ENCODE assay signal across 8 mouse cellular contexts in genomic region chr5:134617071-134617470, GRCm38 (mm10). TPM values are rescaled to one million over a fixed set of nuclear protein-coding genes. Genes with fewer than 3 reads are reported as not detected.
DNase-seq lines count a peak whose midpoint lies in the region; ATAC-seq lines count a peak whose summit lies in the region.

No protein-coding gene starts in this region.

- peak; percentile 96 for DNase-seq in heart, adult 11 months
- DNase-seq in ZHBTc4 (ENCODE audit: low read depth, low spot score): peak; percentile 68
- DNase-seq in cerebellum, postnatal 14 days: peak; percentile 66 to 76
- DNase-seq in heart, adult 8-10 months (ENCODE audit: low spot score): peak; percentile 65
- peak; percentile 43 to 74 for DNase-seq in layer of hippocampus, postnatal 25 days (ENCODE audit: extremely low spot score in 1 of 2, low spot score in 1 of 2)
- peak; percentile 67 to 72 for DNase-seq in spleen, postnatal 36 days (ENCODE audit: low spot score in 2 of 2)

- no peaks in the 10 kb centered on the region for H3K9me3 ChIP-seq in heart, embryonic 12.5 days (replicated peaks)

- peaks cover 71% of the 10 kb centered on the region for H3K36me3 ChIP-seq in heart, embryonic 12.5 days

- H3K27ac ChIP-seq in heart, embryonic 12.5 days (ENCODE audit: poor library complexity, severe bottlenecking): no peak overlapping the region

- H3K9ac ChIP-seq in heart, embryonic 12.5 days: no peak overlapping the region

- no peak overlapping the region for H3K4me3 ChIP-seq in heart, embryonic 12.5 days

- H3K27me3 ChIP-seq in heart, embryonic 12.5 days (replicated peaks): no peaks in the 10 kb centered on the region

- no peak overlapping the region for H3K4me2 ChIP-seq in heart, embryonic 12.5 days

- WGBS in heart, embryonic 12.5 days: 58% methylated on average over 3 of the region's 3 CpGs

- H3K4me1 ChIP-seq in heart, embryonic 12.5 days (replicated peaks): peaks cover 11% of the 10 kb centered on the region

- no peak for ATAC-seq in heart, embryonic 12.5 days (ENCODE audit: insufficient number of reproducible peaks, low FRiP score)
- ATAC-seq in megakaryocyte progenitor cell, adult 5-6 weeks (replicated peaks; ENCODE audit: poor library complexity): peak; percentile 60

RNA-seq across cellular contexts. Expression of gene Lat2, which starts 2.2 kb away (rescaled TPM):
- 2.4 and 2.8 TPM in 2 replicates for polyA plus RNA-seq in heart, embryonic 12.5 days (2016; fragmentation: Nextera tagmentation; extraction: Ambion mirVana)
- total RNA-seq in heart, adult 8-10 months (2022): 1 to 10 TPM in 3 of 4 experiments, under 1 TPM in 1; 0.44 to 2.4 (median 1.8) TPM
- total RNA-seq in layer of hippocampus, postnatal 25 days (2021): 1 to 10 TPM; 2.5 to 2.6 TPM
- total RNA-seq in megakaryocyte progenitor cell, adult 5-6 weeks (2015): 33.7 and 35.8 TPM in 2 replicates
- 48.6 and 67.4 TPM in 2 replicates for total RNA-seq in megakaryocyte progenitor cell, adult 5-6 weeks (2017)

RNA-seq across cellular contexts. Expression of gene Eif4h, which starts 22.2 kb away (rescaled TPM):
- polyA plus RNA-seq in heart, embryonic 12.5 days (2016; fragmentation: Nextera tagmentation; extraction: Ambion mirVana): 341 and 342 TPM in 2 replicates
- 100 to 1,000 TPM; 124 to 141 (median 129) TPM for total RNA-seq in heart, adult 8-10 months (2022)
- total RNA-seq in layer of hippocampus, postnatal 25 days (2021): 100 to 1,000 TPM; 322 to 331 TPM
- total RNA-seq in megakaryocyte progenitor cell, adult 5-6 weeks (2015): 201 and 220 TPM in 2 replicates
- 238 and 266 TPM in 2 replicates for total RNA-seq in megakaryocyte progenitor cell, adult 5-6 weeks (2017)

RNA-seq across cellular contexts. Expression of gene Rfc2, which starts 35.9 kb away (rescaled TPM):
- polyA plus RNA-seq in heart, embryonic 12.5 days (2016; fragmentation: Nextera tagmentation; extraction: Ambion mirVana): 199 TPM in 2 replicates
- total RNA-seq in heart, adult 8-10 months (2022): 10 to 100 TPM; 21.6 to 26.0 (median 24.6) TPM
- 10 to 100 TPM; 57.0 to 57.5 TPM for total RNA-seq in layer of hippocampus, postnatal 25 days (2021)
- 230 and 236 TPM in 2 replicates for total RNA-seq in megakaryocyte progenitor cell, adult 5-6 weeks (2015)
- total RNA-seq in megakaryocyte progenitor cell, adult 5-6 weeks (2017): 145 and 166 TPM in 2 replicates

RNA-seq across cellular contexts. Expression of gene Syna, which starts 57.1 kb away (rescaled TPM):
- not detected in 2 replicates for polyA plus RNA-seq in heart, embryonic 12.5 days (2016; fragmentation: Nextera tagmentation; extraction: Ambion mirVana)
- not detected for total RNA-seq in heart, adult 8-10 months (2022)
- 1 to 10 TPM; 5.1 to 6.7 TPM for total RNA-seq in layer of hippocampus, postnatal 25 days (2021)
- not detected in 2 replicates for total RNA-seq in megakaryocyte progenitor cell, adult 5-6 weeks (2015)
- not detected in 2 replicates for total RNA-seq in megakaryocyte progenitor cell, adult 5-6 weeks (2017)

Comparison
In these comparisons a context has a peak if more than half of its experiments do, and no peak if none do; other contexts are left out.
1. RNA of gene Lat2, which starts 2.2 kb away (total RNA-seq): 33.7 to 67.4 TPM in megakaryocyte progenitor cell, adult 5-6 weeks; 2.5 to 2.6 TPM in layer of hippocampus, postnatal 25 days and 0.44 to 2.4 TPM in heart, adult 8-10 months; every median in the first group is over 4 times any median in the second.
2. Peak in every context shown above with its lines, with median percentiles within 50 percentile points of each other: DNase-seq.